Mouse (Mus musculus) brain, embryonic 14.5 days (tissue): Measurements from ENCODE around the gene Atg2a. TPM values are rescaled to one million over a fixed set of nuclear protein-coding genes. Genes with fewer than 3 reads are reported as not detected.

Experiments used
- DNase-seq: peaks from one replicate; pipeline ENCODE4 v3.0.0-alpha.2; 2011; ENCODE audit warnings: low read depth
- CTCF ChIP-seq: fragments of 200-500 bp; IDR thresholded peaks from 2 replicates; pipeline ENCODE4 v1.5.1; 2012; ENCODE audit warnings: inconsistent platforms, mild to moderate bottlenecking, moderate library complexity, borderline replicate concordance; ENCODE audit not compliant: insufficient read depth, insufficient read length; ENCODE audit errors: extremely low read depth
- POLR2A ChIP-seq: fragments of 200-500 bp; IDR thresholded peaks from 2 replicates; pipeline ENCODE4 v1.6.1; 2012; ENCODE audit warnings: mild to moderate bottlenecking, inconsistent platforms, borderline replicate concordance; ENCODE audit not compliant: poor library complexity, insufficient read depth, insufficient read length, severe bottlenecking; ENCODE audit errors: extremely low read depth
- polyA plus RNA-seq: library from polyadenylated mRNA; depleted of rRNA; stranded (reverse); fragments of >200 nt; gene quantifications from 2 replicates; pipeline ENCODE4 v1.2.3, GENCODE M21; 2012; rRNA removed

The Atg2a gene
- 21.8 and 28.9 TPM in 2 replicates for polyA plus RNA-seq

GRCm38 (mm10) chr19:6241274-6242107 is at the start of gene Atg2a:
Gene Atg2a, plus strand, starts transcription at chr19:6241668.
- DNase-seq, result peak; percentile 100
- TF ChIP-seq POLR2A (peak; percentile 55; the same call in 1 of the 2 replicates), CTCF (no peak)

- DNase-seq, result no peak
- TF ChIP-seq POLR2A, result no peak
Measured at GRCm38 (mm10) chr19:6204265-6204664, 37.2 kb upstream of the Atg2a start.

- no peak for TF ChIP-seq CTCF
- no peak for TF ChIP-seq POLR2A
- DNase-seq, result no peak
Measured at GRCm38 (mm10) chr19:6206716-6207115, 34.8 kb upstream of the Atg2a start.

- TF ChIP-seq POLR2A (no peak), CTCF (no peak)
- DNase-seq, result no peak
Measured at GRCm38 (mm10) chr19:6216046-6216705, 25.3 kb upstream of the Atg2a start.

- DNase-seq, result peak; percentile 7
- no peak for TF ChIP-seq CTCF
- no peak for TF ChIP-seq POLR2A
Measured at GRCm38 (mm10) chr19:6218606-6219005, 22.9 kb upstream of the Atg2a start.

- TF ChIP-seq CTCF (no peak), POLR2A (no peak)
- DNase-seq, result peak; percentile 8
Measured at GRCm38 (mm10) chr19:6226135-6226534, 15.3 kb upstream of the Atg2a start, which contains the start of gene Gpha2. Gene Gpha2, plus strand, starts transcription at chr19:6226380.

- DNase-seq, result no peak
- no peak for TF ChIP-seq CTCF
- TF ChIP-seq POLR2A, result no peak
Measured at GRCm38 (mm10) chr19:6226763-6227162, 14.7 kb upstream of the Atg2a start.

- no peak for TF ChIP-seq POLR2A
- no peak for TF ChIP-seq CTCF
- no peak for DNase-seq
Measured at GRCm38 (mm10) chr19:6227864-6228263, 13.6 kb upstream of the Atg2a start.

GRCm38 (mm10) chr19:6230411-6230810 is 11.1 kb upstream of the Atg2a start:
- no peak for TF ChIP-seq CTCF
- DNase-seq, result no peak

GRCm38 (mm10) chr19:6231036-6231435 is 10.4 kb upstream of the Atg2a start:
- TF ChIP-seq POLR2A, result no peak
- no peak for DNase-seq

- no peak for TF ChIP-seq POLR2A
- no peak for TF ChIP-seq CTCF
Measured at GRCm38 (mm10) chr19:6233647-6234046, 7.8 kb upstream of the Atg2a start.

More at GRCm38 (mm10) chr19:6233647-6234046, 7.8 kb upstream of the Atg2a start:
- DNase-seq, result no peak
